Mouse (Mus musculus): ENCODE results near the gene Hmgb3. TPM values are rescaled to one million over a fixed set of nuclear protein-coding genes. Genes with fewer than 3 reads are reported as not detected.
A peak's percentile ranks its signal among the peaks of the same experiment; 100 is the strongest.
"Not testable (repeated sequence)": the region's sequence is repeated elsewhere in the genome, so short reads cannot be mapped to it uniquely, and the experiment has no call there.

The Hmgb3 gene
- 217 and 227 TPM in 2 replicates for polyA plus RNA-seq (2015; fragmentation: Nextera tagmentation; extraction: Ambion mirVana)

DNA sequence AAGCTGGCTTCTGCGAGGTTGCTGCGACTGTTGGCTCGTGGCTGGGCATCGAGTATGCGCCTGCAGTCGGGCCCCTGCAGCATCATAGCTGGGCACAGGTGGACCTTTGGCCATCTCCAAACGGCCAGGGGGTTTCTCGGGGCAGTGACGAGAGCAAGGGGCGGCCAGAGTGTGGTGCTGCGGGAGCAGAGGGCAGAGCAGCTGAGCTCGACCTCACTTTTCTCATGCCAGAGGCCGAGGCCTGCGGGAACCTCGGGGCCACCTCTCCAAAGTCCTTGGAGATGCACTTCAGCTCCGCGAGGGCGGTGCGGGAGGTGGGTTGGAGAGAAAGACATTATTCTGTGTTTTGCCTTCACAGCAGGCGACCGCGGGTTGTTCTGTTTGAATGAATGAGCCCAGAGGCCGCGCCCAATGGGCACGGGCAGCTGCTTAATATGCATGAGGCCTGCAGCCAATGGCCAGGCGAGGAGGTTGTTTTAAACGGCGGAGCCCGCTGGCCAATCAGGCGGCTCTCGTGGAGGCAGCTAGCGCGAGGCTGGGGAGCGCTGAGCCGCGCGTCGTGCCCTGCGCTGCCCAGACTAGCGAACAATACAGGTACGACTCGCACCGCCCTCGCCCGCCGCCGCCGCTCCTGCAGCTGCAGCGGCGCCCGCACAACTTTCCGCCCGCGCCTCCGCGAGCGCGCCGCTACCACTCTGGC lies at the start of gene Hmgb3:
Hmgb3 (plus strand) TSS at position 504 of the 700 bp plus-strand sequence.
- Histone ChIP-seq H3K27me3 (replicated peaks) (no peaks in the 10 kb centered on the region; the same call in 1 of the 2 replicates), H3K27ac (peak within 1 kb of the TSS; percentile 92), H3K9me3 (no peaks in the 10 kb centered on the region), H3K4me1 (replicated peaks) (no peaks in the 10 kb centered on the region), H3K4me3 (replicated peaks) (peak within 1 kb of the TSS; percentile 66), H3K36me3 (no peaks in the 10 kb centered on the region), H3K4me2 (replicated peaks) (peak within 1 kb of the TSS; percentile 75), H3K9ac (peak within 1 kb of the TSS; percentile 69)
- whole genome bisulfite sequencing: 22% methylated on average over 41 of the region's 59 CpGs
- ATAC-seq: peak; percentile 97

DNA sequence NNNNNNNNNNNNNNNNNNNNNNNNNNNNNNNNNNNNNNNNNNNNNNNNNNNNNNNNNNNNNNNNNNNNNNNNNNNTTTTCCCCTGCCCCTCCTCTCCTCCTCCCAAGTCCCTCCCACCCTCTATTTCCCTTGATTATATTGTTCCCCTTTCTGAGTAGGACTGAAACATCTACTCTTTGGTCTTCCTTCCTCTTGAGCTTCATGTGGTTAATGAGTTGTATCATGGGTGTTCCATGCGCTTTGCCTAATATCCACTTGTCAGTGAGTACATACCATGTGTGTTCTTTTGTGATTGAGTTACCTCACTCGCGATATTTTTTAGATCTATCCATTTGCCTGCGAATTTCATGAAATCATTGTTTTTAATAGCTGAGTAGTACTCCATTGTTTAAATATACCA lies 49.1 kb upstream of the Hmgb3 start:
- H3K9ac ChIP-seq; H3K4me2 ChIP-seq (replicated peaks); ATAC-seq; H3K4me1 ChIP-seq (replicated peaks); H3K27ac ChIP-seq; H3K4me3 ChIP-seq (replicated peaks); H3K27me3 ChIP-seq (replicated peaks); H3K36me3 ChIP-seq; H3K9me3 ChIP-seq: not testable (repeated sequence)
- 84% methylated on average over 4 of the region's 4 CpGs for WGBS

DNA sequence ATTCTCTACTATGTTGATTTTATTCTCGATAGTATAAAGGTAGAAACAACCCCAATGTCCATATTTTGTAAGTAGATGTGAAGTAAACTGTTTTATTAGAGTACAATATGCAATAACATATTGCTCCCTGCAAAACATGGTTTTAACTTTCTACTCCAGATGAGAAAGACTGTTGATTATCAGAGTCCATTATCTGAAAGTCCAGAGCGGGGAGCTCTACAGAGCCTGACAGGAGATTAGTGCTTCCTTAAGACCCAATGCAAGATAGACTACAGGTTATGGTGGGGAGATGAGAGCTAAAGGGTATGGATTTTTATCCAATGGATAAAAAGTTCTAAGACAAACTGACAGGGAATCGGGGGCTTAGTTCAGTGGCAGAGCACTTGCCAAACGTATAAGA lies 36.5 kb upstream of the Hmgb3 start:
- Histone ChIP-seq H3K9ac (no peak overlapping the region), H3K4me2 (replicated peaks) (no peak overlapping the region), H3K9me3 (no peaks in the 10 kb centered on the region), H3K27ac (no peak overlapping the region), H3K4me3 (replicated peaks) (no peak overlapping the region), H3K27me3 (replicated peaks) (no peaks in the 10 kb centered on the region), H3K36me3 (no peaks in the 10 kb centered on the region), H3K4me1 (replicated peaks) (no peaks in the 10 kb centered on the region)
- 80% methylated on average over 4 of the region's 4 CpGs for WGBS
- no peak for ATAC-seq

DNA sequence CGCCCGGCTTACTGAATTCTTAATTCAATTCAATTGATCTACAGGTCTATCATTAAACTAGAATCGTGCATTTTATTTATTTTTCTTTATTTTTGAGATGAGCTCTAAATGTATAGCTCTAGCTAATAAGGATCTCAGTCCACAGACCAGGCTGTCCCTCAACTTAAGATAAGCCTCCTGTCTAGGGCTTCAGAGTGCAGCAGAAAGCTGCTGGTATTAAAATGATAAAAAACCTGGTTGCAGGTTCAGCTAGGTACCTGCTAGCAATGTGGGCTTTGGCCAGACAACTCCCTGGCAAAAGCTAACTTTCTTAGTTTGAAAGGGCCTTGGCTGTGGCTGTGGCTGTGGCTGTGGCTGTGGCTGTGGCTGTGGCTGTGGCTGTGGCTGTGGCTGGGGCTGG lies 32.8 kb upstream of the Hmgb3 start:
- Histone ChIP-seq H3K27me3 (replicated peaks) (no peaks in the 10 kb centered on the region), H3K27ac (no peak overlapping the region), H3K4me2 (replicated peaks) (no peak overlapping the region), H3K9me3 (no peaks in the 10 kb centered on the region), H3K9ac (no peak overlapping the region), H3K36me3 (no peaks in the 10 kb centered on the region), H3K4me3 (replicated peaks) (no peak overlapping the region), H3K4me1 (replicated peaks) (no peaks in the 10 kb centered on the region)
- no peak for ATAC-seq
- WGBS: 91% methylated on average over 3 of the region's 3 CpGs

DNA sequence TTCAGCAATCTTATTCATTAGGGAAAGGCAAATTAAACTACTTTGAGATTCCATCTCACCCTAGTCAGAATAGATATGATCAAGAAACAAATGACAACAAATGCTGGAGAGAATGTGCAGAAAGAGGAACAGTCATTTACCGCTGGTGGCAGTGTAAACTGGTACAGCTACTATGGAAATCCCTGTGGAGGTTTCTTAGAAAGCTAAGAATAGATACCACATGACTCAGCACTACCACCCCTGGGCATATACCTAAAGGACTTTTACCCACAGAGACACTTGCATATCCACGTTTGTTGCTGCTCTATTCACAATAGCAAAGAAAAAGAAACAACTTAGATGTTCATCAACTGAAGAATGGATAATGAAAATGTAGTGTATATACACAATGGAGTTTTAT lies 31.4 kb upstream of the Hmgb3 start:
- ATAC-seq: no peak
- WGBS: 71% methylated on average over 2 of the region's 2 CpGs
- Histone ChIP-seq H3K9me3 (no peaks in the 10 kb centered on the region), H3K27me3 (replicated peaks) (no peaks in the 10 kb centered on the region), H3K4me1 (replicated peaks) (no peaks in the 10 kb centered on the region), H3K4me3 (replicated peaks) (no peak overlapping the region), H3K4me2 (replicated peaks) (no peak overlapping the region), H3K27ac (no peak overlapping the region), H3K9ac (no peak overlapping the region), H3K36me3 (no peaks in the 10 kb centered on the region)

DNA sequence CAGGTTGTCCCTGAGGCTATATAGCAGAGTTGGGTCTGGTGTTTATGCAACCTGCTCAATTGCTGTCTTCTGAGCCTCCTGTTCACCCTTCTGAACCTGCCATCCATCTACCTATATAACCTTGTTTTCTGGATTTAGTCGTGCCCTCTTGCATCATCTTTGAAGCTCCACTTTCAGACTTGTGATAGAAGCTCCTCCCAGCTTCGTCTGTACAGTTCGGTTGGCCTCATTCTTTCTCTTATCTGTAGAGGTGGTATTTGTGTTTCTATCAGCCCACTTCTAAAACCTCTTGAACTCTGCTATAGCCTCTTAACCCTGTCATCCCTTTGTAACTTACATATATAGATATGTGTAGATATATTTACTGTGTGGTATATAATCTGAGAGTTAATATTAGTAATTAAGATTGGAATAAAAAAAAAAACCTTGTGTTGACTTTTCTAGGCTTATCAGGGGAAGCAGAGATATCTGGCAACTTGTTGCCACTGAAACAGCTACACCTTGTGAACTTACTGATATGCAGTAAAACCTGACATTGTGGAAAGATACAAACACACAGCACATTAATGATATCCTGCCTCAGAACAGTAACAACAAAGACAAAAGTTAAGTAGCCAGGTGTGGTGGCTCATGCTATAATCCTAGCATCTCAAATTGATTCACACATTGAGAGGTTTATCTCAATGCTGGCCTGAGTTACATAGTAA lies 30.0 kb upstream of the Hmgb3 start:
- Histone ChIP-seq H3K27me3 (replicated peaks) (no peaks in the 10 kb centered on the region), H3K9ac (no peak overlapping the region), H3K27ac (no peak overlapping the region), H3K36me3 (no peaks in the 10 kb centered on the region), H3K4me1 (replicated peaks) (no peaks in the 10 kb centered on the region), H3K4me2 (replicated peaks) (no peak overlapping the region), H3K4me3 (replicated peaks) (no peak overlapping the region), H3K9me3 (no peaks in the 10 kb centered on the region)
- 53% methylated on average over 3 of the region's 3 CpGs for WGBS
- ATAC-seq: no peak

DNA sequence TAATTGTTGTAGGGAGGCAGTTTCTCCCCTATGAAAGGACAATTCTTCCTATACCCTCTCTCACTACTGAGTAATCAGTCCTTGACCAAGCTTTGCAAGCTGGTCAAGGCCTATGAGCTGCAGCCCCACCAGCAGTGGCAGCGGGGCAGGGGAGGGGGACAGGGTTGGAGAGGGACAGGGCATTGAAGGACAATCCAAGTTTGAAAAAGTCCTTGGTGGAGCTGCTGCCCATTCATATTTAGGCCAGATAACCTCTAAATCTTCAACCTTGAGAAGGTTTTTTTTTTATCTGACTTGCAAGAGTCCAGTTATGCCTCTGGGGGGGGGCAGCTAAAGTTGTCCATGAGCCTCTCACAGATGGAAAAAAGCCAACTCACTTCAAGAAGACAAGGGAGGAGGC lies 28.3 kb upstream of the Hmgb3 start:
- Histone ChIP-seq H3K27me3 (replicated peaks) (no peaks in the 10 kb centered on the region), H3K4me3 (replicated peaks) (no peak overlapping the region), H3K9ac (no peak overlapping the region), H3K27ac (no peak overlapping the region), H3K4me2 (replicated peaks) (no peak overlapping the region), H3K36me3 (no peaks in the 10 kb centered on the region), H3K9me3 (no peaks in the 10 kb centered on the region), H3K4me1 (replicated peaks) (no peaks in the 10 kb centered on the region)
- WGBS: 90% methylated on average over 1 of the region's 1 CpGs
- no peak for ATAC-seq

DNA sequence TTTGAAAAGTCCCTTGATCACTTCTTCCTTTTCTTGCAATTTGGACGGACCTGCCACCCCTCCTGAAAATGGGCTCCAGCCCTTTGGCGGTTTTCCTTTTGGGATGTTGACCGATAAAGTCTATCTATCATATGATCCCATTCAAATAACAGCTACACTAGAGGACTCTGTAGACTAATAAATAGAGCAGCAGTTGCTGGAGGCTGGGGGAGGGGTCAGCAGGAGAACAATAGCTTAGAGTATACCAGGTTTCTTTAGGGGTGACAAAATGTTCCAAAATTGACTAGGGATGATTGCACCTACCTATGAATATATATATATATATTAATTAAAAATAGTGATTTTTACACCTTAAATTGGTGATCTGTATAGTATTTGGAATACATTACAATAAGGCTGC lies 27.6 kb upstream of the Hmgb3 start:
- no peak overlapping the region for H3K9ac ChIP-seq
- H3K36me3 ChIP-seq: no peaks in the 10 kb centered on the region
- H3K27ac ChIP-seq: no peak overlapping the region
- H3K9me3 ChIP-seq: no peaks in the 10 kb centered on the region
- no peak overlapping the region for H3K4me3 ChIP-seq (replicated peaks)
- no peaks in the 10 kb centered on the region for H3K4me1 ChIP-seq (replicated peaks)
- no peaks in the 10 kb centered on the region for H3K27me3 ChIP-seq (replicated peaks)
- no peak overlapping the region for H3K4me2 ChIP-seq (replicated peaks)
- 77% methylated on average over 3 of the region's 3 CpGs for WGBS
- ATAC-seq: no peak

DNA sequence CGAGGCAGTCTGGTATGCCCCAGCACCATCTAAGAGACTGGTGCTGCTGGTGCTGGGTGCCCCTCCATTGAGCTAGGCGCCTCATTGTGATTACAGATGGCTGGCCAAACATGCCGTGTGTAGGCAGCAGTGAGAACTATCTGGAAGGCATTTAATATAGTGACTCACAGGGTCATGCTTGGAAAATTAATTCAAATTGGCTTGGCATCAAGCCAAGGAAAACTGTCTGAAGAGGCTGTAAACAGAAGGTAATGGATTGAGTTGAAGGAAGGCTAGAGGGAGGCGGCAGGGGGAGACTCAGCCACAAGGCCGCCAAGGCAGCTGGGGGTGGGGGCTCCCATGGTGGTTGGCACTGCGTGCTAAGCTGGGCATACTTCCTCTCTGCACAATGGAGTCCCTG lies 27.1 kb upstream of the Hmgb3 start:
- no peaks in the 10 kb centered on the region for H3K27me3 ChIP-seq (replicated peaks)
- no peak overlapping the region for H3K27ac ChIP-seq
- no peaks in the 10 kb centered on the region for H3K4me1 ChIP-seq (replicated peaks)
- ATAC-seq: peak; percentile 49
- H3K4me3 ChIP-seq (replicated peaks): no peak overlapping the region
- H3K4me2 ChIP-seq (replicated peaks): no peak overlapping the region
- 64% methylated on average over 6 of the region's 6 CpGs for WGBS
- no peaks in the 10 kb centered on the region for H3K36me3 ChIP-seq
- no peak overlapping the region for H3K9ac ChIP-seq
- no peaks in the 10 kb centered on the region for H3K9me3 ChIP-seq

DNA sequence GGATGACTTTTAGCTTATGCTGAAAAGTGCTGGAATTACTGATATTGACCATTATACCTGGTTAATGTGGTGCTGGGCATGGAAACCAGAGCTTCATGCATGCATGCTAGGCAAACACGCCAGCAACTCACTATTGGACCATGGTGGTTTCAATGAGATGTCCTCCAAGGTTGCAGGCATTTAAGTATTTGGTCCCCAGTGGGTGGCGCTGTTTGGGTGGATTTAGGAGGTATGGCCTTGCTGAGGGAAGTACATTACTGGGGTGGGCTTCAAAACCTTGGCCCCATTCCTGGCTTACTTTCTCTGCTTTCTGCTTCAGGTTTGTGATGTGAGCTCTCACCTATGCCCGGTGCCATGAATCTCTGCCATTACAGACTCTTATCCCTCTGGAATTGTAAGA lies 23.1 kb upstream of the Hmgb3 start:
- no peak overlapping the region for H3K9ac ChIP-seq
- no peaks in the 10 kb centered on the region for H3K4me1 ChIP-seq (replicated peaks)
- no peaks in the 10 kb centered on the region for H3K36me3 ChIP-seq
- no peaks in the 10 kb centered on the region for H3K27me3 ChIP-seq (replicated peaks)
- WGBS: 66% methylated on average over 3 of the region's 3 CpGs
- ATAC-seq: no peak
- no peak overlapping the region for H3K27ac ChIP-seq
- no peak overlapping the region for H3K4me2 ChIP-seq (replicated peaks)
- no peak overlapping the region for H3K4me3 ChIP-seq (replicated peaks)
- no peaks in the 10 kb centered on the region for H3K9me3 ChIP-seq

DNA sequence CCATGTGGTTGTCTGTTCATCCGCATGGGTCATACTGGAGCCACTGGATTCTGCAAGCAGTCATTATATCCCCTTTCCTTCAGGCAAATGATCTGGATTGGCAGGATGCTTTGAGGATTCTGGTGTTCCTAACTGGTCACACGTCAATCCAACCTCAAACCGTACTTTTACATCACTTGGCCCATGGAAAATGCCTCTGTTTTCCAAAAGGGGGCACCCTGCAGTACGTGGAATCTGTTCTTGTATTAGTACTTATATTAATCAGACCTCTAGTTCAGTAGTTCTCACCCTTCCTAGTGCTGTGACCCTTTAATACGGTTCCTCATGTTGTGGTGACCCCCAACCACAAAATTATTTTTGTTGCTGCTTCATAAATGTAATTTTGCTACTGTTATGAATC lies 21.6 kb upstream of the Hmgb3 start:
- H3K9ac ChIP-seq: no peak overlapping the region
- no peak overlapping the region for H3K4me3 ChIP-seq (replicated peaks)
- no peaks in the 10 kb centered on the region for H3K4me1 ChIP-seq (replicated peaks)
- no peaks in the 10 kb centered on the region for H3K36me3 ChIP-seq
- no peaks in the 10 kb centered on the region for H3K9me3 ChIP-seq
- 74% methylated on average over 5 of the region's 5 CpGs for WGBS
- no peak overlapping the region for H3K27ac ChIP-seq
- H3K27me3 ChIP-seq (replicated peaks): no peaks in the 10 kb centered on the region
- ATAC-seq: no peak
- H3K4me2 ChIP-seq (replicated peaks): no peak overlapping the region

DNA sequence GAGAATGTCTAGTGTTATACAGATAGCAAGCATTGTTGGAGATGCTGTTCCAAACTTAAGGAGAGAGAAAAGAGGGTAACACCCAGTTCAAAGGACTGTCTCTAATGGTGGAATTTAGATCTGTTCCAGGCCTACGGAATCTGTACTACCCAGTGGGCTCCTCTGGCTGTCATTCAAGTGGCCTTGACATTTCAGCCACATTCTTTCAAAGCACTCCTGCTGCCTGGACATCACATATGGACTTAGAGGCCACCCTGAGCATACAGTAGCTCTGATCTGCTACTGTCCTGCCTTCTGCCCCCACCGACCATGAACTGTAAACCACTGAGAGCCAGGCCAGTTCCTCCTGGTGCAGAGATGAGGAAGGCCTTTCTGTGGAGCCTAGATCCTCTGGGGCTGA lies 17.9 kb upstream of the Hmgb3 start:
- H3K9me3 ChIP-seq: no peaks in the 10 kb centered on the region
- no peaks in the 10 kb centered on the region for H3K4me1 ChIP-seq (replicated peaks)
- no peak overlapping the region for H3K27ac ChIP-seq
- 67% methylated on average over 2 of the region's 2 CpGs for WGBS
- no peak overlapping the region for H3K4me3 ChIP-seq (replicated peaks)
- no peaks in the 10 kb centered on the region for H3K27me3 ChIP-seq (replicated peaks)
- H3K9ac ChIP-seq: no peak overlapping the region
- H3K4me2 ChIP-seq (replicated peaks): no peak overlapping the region
- no peaks in the 10 kb centered on the region for H3K36me3 ChIP-seq
- ATAC-seq: no peak
